Mouse (Mus musculus) intestine, postnatal 0 days (tissue): ENCODE results near the gene Vps45. TPM values are rescaled to one million over a fixed set of nuclear protein-coding genes. Genes with fewer than 3 reads are reported as not detected.
"Not testable (repeated sequence)": the region's sequence is repeated elsewhere in the genome, so short reads cannot be mapped to it uniquely, and the experiment has no call there.

ENCODE experiments used
- ATAC-seq: fragments of 200-750 bp; cut with Nextera tagmentation; 2 replicates; pipeline ENCODE4 v1.8.0; 2017; ENCODE audit warnings: mild to moderate bottlenecking, moderate TSS enrichment, moderate library complexity
- H3K27ac ChIP-seq: fragments of 300-500 bp; sonication (generic); 2 replicates; pipeline ENCODE4 v1.5.1; 2014; ENCODE audit warnings: mild to moderate bottlenecking, low read depth, low read length, moderate library complexity
- H3K27me3 ChIP-seq: fragments of 300-500 bp; sonication (generic); replicated peaks from 2 replicates; pipeline ENCODE4 v1.6.1; 2014; ENCODE audit warnings: low read length, mixed read lengths; ENCODE audit not compliant: control insufficient read depth, insufficient read depth
- H3K36me3 ChIP-seq: fragments of 300-500 bp; sonication (generic); 2 replicates; pipeline ENCODE4 v1.6.1; 2014; ENCODE audit warnings: mild to moderate bottlenecking, moderate library complexity; ENCODE audit not compliant: control insufficient read depth, insufficient read depth
- H3K4me1 ChIP-seq: fragments of 300-500 bp; sonication (generic); replicated peaks from 2 replicates; pipeline ENCODE4 v1.6.1; 2014; ENCODE audit warnings: antibody characterized with exemption, low read length, mixed read lengths; ENCODE audit not compliant: control insufficient read depth, insufficient read depth
- H3K4me2 ChIP-seq: fragments of 300-500 bp; sonication (generic); replicated peaks from 2 replicates; pipeline ENCODE4 v1.6.1; 2014; ENCODE audit warnings: low read depth, mild to moderate bottlenecking, moderate library complexity
- H3K4me3 ChIP-seq: fragments of 300-500 bp; sonication (generic); 2 replicates; pipeline ENCODE4 v1.5.1; 2014; ENCODE audit warnings: low read depth, low read length
- H3K9ac ChIP-seq: fragments of 300-500 bp; sonication (generic); 2 replicates; pipeline ENCODE4 v1.6.1; 2014; ENCODE audit warnings: mild to moderate bottlenecking, low read depth, low read length
- H3K9me3 ChIP-seq: fragments of 300-500 bp; sonication (generic); 2 replicates; pipeline ENCODE4 v1.6.1; 2016; ENCODE audit warnings: mixed run types; ENCODE audit not compliant: control insufficient read depth
- CTCF ChIP-seq: sonication (generic); IDR thresholded peaks from 2 replicates; pipeline ENCODE4 v1.5.1; 2016; ENCODE audit warnings: low read depth, mild to moderate bottlenecking, control low read depth, antibody characterized with exemption, moderate library complexity
- WGBS: fragments of 180-500 bp; shearing (Covaris S2); extraction: QIAGEN DNeasy Blood & Tissue Kit; methylation state at CpG from one replicate; pipeline ENCODE4 v1.1.7; 2014; 5-methylcytosine and 5-hydroxymethylcytosine counted together
- polyA plus RNA-seq: library from polyadenylated mRNA; unstranded; fragments of >200 nt; fragmentation: Nextera tagmentation; extraction: Ambion mirVana; gene quantifications from 2 replicates; pipeline ENCODE4 v1.2.1, GENCODE M21; 2015

The Vps45 gene
- polyA plus RNA-seq, 1 experiment from 2014 or later, result 22.5 TPM

DNA sequence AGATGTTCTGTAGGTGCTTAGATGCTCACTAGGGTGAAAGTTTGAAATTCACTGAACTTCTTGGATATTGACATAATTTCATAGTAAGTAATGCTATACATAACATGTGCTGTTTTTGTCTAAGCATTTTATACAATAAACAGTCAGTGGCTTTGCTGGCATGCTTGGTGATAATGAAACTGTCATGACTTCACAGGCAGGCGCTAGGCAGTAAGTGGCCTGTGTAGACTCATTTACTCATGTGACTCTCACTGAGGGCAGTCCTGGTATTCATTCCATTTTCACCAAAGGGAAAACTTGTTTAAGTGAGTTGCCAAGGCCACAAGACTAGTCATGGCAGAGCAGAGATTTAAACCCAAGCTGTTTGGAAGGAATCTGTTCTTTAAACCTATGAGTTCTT lies 89.0 kb downstream of the Vps45 start:
- Histone ChIP-seq H3K9me3 (no peaks in the 10 kb centered on the region), H3K4me3 (no peak overlapping the region)
- 74% methylated on average over 1 of the region's 1 CpGs for WGBS

DNA sequence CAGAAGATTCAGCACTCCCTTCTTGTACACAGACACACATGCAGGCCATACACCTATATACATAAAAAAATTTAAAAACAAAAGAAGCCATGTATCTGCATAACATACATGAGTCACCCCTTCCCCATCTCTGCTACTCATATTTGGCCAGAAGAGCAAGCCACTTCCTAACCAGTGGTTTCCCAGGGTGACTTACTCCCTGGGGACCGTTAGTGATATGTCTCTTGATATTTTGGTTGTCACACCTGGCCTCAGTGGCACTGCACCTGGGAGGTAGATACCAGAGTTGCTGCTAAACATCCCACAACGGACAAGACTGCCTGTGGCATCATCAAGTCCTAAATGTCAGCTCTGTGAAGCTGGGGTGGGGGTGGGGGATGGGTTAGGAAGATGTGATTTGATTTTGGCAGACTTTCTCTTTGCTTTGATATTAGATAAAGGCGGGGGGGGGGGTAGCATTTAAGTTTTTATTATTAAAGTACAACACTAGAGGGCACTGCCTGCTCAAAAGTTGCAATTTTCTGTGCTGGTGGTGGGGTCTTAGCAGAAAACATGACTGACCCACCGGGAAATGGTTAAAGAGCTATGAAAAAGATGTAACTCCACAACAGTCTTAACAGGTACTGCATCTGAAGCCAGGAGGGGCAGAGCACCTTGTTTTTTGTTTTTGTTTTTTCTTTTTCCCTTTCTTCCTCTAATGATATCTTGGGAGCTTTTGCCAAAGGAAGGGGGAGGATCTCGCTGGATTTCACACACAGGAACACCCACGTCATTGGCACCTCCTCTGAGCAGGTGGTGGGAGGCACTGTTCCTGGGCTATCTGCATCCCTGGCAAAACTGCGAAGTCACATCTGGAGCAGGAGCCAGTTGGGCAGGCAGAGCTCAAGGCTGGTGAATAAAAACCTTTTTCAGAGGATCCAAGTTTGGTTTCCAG lies 92.5 kb downstream of the Vps45 start:
- no peak for ATAC-seq
- H3K4me2 ChIP-seq, result 0 out of 2 replicates have a peak overlapping the region, but pooled peaks have one; percentile 25
- peak; percentile 66 for TF ChIP-seq CTCF

More for the DNA sequence above, 89.0 kb downstream of the Vps45 start:
- H3K36me3 ChIP-seq, result no peaks in the 10 kb centered on the region
- H3K4me2 ChIP-seq, result no peak overlapping the region
- H3K4me1 ChIP-seq, result no peaks in the 10 kb centered on the region
- no peak for TF ChIP-seq CTCF
- H3K27me3 ChIP-seq, result peaks cover 8% of the 10 kb centered on the region
- H3K27ac ChIP-seq, result no peak overlapping the region
- no peak overlapping the region for H3K9ac ChIP-seq
- no peak for ATAC-seq

DNA sequence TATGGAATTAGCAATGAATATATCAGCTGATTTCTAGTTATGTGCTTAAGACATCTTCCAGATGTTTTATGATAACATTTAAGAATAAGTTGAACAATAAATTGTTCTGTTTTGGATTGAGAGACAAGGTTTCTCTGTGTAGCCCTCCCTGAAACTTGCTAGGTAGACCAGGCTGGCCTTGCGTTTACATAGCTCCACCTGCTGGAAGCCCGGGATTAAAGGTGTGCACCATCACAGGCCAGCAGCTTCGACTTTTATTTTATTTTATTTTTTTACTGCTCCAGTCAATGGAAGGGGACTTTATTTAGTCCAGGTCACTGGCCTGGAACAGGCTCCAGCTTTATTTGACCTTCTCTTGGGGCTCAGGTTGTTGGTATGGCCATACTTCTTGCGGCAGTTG lies 94.6 kb downstream of the Vps45 start:
- 33% methylated on average over 4 of the region's 4 CpGs for WGBS
- H3K27ac ChIP-seq, result no peak overlapping the region
- no peak overlapping the region for H3K4me2 ChIP-seq
- H3K4me1 ChIP-seq, result no peaks in the 10 kb centered on the region
- H3K9ac ChIP-seq, result no peak overlapping the region
- no peaks in the 10 kb centered on the region for H3K36me3 ChIP-seq
- no peaks in the 10 kb centered on the region; the same call in 1 of the 2 replicates for H3K27me3 ChIP-seq
- ATAC-seq, result no peak
- H3K4me3 ChIP-seq, result no peak overlapping the region
- no peaks in the 10 kb centered on the region for H3K9me3 ChIP-seq
- peak; percentile 68 for TF ChIP-seq CTCF

More for the DNA sequence above, 92.5 kb downstream of the Vps45 start:
- Histone ChIP-seq H3K9me3 (no peaks in the 10 kb centered on the region), H3K4me1 (no peaks in the 10 kb centered on the region), H3K27ac (no peak overlapping the region), H3K36me3 (no peaks in the 10 kb centered on the region), H3K27me3 (no peaks in the 10 kb centered on the region; the same call in 1 of the 2 replicates), H3K9ac (no peak overlapping the region), H3K4me3 (no peak overlapping the region)
- WGBS, result 4% methylated on average over 7 of the region's 7 CpGs

DNA sequence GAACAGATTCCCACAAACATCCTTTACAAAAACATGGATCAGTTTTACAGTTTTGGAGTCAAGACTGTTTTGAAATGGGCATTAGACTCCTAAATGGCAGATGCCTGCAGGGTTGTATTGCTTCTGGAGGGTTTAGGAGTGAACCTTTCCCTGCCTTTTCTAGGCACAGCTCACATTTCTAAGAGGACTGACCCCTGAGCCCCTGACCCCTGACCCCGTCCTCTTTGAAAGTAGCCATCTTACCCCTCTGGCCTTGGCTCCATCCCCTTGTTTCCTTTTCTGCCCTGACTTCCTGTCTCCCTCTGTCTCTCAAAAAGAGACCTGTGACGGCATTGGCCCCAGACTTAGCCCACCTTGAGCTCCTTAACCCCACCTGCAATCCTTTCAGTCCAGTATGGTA lies 95.0 kb downstream of the Vps45 start:
- no peaks in the 10 kb centered on the region for H3K4me1 ChIP-seq
- H3K36me3 ChIP-seq, result no peaks in the 10 kb centered on the region
- WGBS, result 61% methylated on average over 2 of the region's 2 CpGs
- no peak overlapping the region for H3K4me3 ChIP-seq
- no peak for ATAC-seq
- no peaks in the 10 kb centered on the region; the same call in 1 of the 2 replicates for H3K27me3 ChIP-seq
- H3K9me3 ChIP-seq, result no peaks in the 10 kb centered on the region
- H3K4me2 ChIP-seq, result no peak overlapping the region
- no peak overlapping the region for H3K9ac ChIP-seq
- no peak for TF ChIP-seq CTCF
- no peak overlapping the region for H3K27ac ChIP-seq

DNA sequence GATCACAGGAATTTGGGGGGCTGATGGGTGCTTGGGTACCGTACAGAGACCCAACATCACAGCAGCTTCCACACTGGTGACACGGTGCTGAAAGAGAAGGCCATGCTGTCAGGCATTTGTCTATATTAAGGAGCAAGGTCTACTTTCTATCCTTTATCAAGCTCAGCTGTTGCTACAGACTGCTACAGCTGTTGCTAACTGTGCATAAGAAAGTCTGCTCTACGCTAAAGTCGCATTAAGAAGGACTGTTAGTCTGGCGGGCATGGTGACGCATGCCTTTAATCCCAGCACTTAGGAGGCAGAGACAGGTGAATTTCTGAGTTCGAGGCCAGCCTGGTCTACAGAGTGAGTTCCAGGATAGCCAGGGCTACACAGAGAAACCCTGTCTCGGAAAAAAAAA lies 96.1 kb downstream of the Vps45 start:
- not testable (repeated sequence) for H3K4me3 ChIP-seq, H3K9me3 ChIP-seq, H3K4me1 ChIP-seq, H3K36me3 ChIP-seq, ATAC-seq, H3K27ac ChIP-seq, H3K27me3 ChIP-seq, H3K9ac ChIP-seq, H3K4me2 ChIP-seq
- 74% methylated on average over 8 of the region's 8 CpGs for WGBS

DNA sequence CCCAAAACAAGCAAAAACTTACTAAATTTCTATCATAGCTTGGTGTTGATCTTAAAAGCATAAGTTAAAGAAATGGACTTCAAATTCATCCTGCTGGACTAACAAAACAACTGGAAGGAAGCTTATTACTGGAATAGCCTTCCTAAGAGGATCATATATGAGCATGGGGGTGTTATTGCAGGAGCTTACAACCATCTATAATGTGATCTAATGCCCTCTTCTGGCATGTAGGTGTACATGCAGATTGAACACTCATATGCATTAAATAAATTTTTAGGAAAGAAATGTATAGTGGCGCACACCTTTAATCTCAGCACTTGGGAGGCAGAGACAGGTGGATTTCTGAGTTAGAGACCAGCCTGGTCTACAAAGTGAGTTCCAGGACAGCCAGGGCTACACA lies 98.5 kb downstream of the Vps45 start:
- WGBS, result 97% methylated on average over 1 of the region's 1 CpGs
- H3K9me3 ChIP-seq, result no peaks in the 10 kb centered on the region
- TF ChIP-seq CTCF, result peak; percentile 32; the same call in 1 of the 2 replicates
- no peak overlapping the region for H3K9ac ChIP-seq
- H3K27ac ChIP-seq, result no peak overlapping the region
- H3K4me1 ChIP-seq, result no peaks in the 10 kb centered on the region
- no peaks in the 10 kb centered on the region for H3K27me3 ChIP-seq
- H3K36me3 ChIP-seq, result no peaks in the 10 kb centered on the region
- ATAC-seq, result no peak
- H3K4me2 ChIP-seq, result no peak overlapping the region
- H3K4me3 ChIP-seq, result no peak overlapping the region
